Mouse (Mus musculus): ENCODE measurements at regions not wholly inside any gene's neighbourhood (a gene's known extent, or its start where the extent isn't known, plus 50 kb on each side); places are given as distances from the start of the nearest gene placed in this dataset.

DNA sequence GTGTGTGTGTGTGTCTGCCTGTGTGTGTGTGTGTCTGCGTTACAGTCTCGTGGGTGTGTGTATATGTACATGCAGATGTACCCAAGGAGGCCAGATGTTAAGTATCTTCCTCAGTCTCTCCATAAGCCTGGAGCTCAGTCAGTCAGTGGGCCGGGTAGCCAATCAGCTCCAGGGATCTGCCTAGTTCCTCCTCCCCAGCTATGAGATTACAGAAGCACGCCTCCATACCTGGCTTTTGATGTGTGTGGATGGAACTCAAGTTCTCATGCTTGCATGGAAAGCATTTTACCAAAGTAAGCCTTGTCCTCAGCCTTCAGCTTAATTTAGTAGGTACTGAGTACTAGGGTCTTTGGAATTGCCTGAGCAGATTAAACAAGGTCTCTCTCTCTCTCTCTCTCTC lies 91.0 kb upstream of the Cadm1 start:
- no peaks in the 10 kb centered on the region for H3K36me3 ChIP-seq (replicated peaks; ENCODE audit: low read length)
- H3K27me3 ChIP-seq (replicated peaks): no peaks in the 10 kb centered on the region
- TF ChIP-seq GATA1 (IDR thresholded peaks at IDR 0.05; ENCODE audit: borderline replicate concordance, low read length) (no peak), FLI1 (IDR thresholded peaks at IDR 0.05; ENCODE audit: low read length) (no peak)
- no peak overlapping the region for H3K4me3 ChIP-seq (replicated peaks)
- 0 out of 2 replicates have a peak, but pooled peaks cover 6% of the 10 kb centered on the region for H3K9me3 ChIP-seq
- no peaks in the 10 kb centered on the region for H3K4me1 ChIP-seq

GRCm38 (mm10) chr9:47439506-47439905 lies 90.5 kb upstream of the Cadm1 start:
- H3K27me3 ChIP-seq (replicated peaks): no peaks in the 10 kb centered on the region
- H3K9me3 ChIP-seq: 0 out of 2 replicates have a peak, but pooled peaks cover 6% of the 10 kb centered on the region
- no peak overlapping the region for H3K4me3 ChIP-seq (replicated peaks)
- H3K36me3 ChIP-seq (replicated peaks; ENCODE audit: low read length): no peaks in the 10 kb centered on the region
- H3K4me1 ChIP-seq: no peaks in the 10 kb centered on the region
- TF ChIP-seq GATA1 (IDR thresholded peaks at IDR 0.05; ENCODE audit: borderline replicate concordance, low read length): no peak
- TF ChIP-seq FLI1 (IDR thresholded peaks at IDR 0.05; ENCODE audit: low read length): no peak

DNA sequence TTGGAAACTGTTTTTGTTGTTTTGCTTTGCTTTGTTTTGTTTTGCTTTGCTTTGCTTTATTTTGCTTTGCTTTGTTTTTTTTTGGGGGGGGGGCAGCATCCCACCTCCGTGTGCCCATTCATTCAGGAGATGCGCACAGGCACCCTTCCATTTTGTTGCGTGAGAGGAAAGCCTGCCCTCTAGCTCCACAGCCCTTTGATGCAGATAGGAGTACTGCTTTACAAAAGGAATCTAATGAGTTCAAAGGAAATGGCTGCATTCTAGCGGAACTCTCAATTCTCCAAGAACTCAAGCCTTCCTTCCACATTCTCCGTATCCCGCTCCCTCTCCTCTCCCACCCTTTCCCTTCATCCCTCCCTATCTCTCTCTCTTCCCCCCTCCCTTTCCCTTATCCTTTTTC lies 89.8 kb upstream of the Cadm1 start:
- Histone ChIP-seq H3K36me3 (replicated peaks; ENCODE audit: low read length) (no peaks in the 10 kb centered on the region), H3K4me1 (no peaks in the 10 kb centered on the region), H3K9me3 (0 out of 2 replicates have a peak, but pooled peaks cover 6% of the 10 kb centered on the region), H3K27me3 (replicated peaks) (no peaks in the 10 kb centered on the region), H3K4me3 (replicated peaks) (no peak overlapping the region)
- TF ChIP-seq GATA1 (IDR thresholded peaks at IDR 0.05; ENCODE audit: borderline replicate concordance, low read length): no peak
- TF ChIP-seq FLI1 (IDR thresholded peaks at IDR 0.05; ENCODE audit: low read length): no peak

GRCm38 (mm10) chr9:47441155-47441554 lies 88.8 kb upstream of the Cadm1 start:
- no peak for TF ChIP-seq FLI1 (IDR thresholded peaks at IDR 0.05; ENCODE audit: low read length)
- H3K4me3 ChIP-seq (replicated peaks): no peak overlapping the region
- H3K36me3 ChIP-seq (replicated peaks; ENCODE audit: low read length): no peaks in the 10 kb centered on the region
- H3K27me3 ChIP-seq (replicated peaks): no peaks in the 10 kb centered on the region
- 0 out of 2 replicates have a peak, but pooled peaks cover 6% of the 10 kb centered on the region for H3K9me3 ChIP-seq
- H3K4me1 ChIP-seq: no peaks in the 10 kb centered on the region

DNA sequence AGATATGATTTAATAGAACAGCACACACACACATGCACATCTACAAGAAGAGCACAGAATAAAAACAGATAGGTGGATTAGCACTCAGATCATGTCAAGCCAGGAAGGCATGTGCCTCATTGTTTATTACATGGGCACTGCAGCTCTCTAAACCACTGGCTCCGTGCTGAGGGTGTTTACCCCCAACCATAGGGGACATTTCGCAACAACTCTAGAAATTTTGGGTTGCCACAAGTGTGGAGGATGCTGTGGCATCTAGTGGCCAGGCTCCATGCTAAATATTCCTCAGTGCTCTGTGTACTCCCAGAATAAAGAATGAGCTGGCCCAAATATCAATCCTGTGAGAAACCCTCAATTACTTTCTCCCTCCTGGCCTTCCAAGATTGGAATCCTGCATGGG lies 85.8 kb upstream of the Cadm1 start:
- H3K36me3 ChIP-seq (replicated peaks; ENCODE audit: low read length): no peaks in the 10 kb centered on the region
- no peaks in the 10 kb centered on the region for H3K27me3 ChIP-seq (replicated peaks)
- no peaks in the 10 kb centered on the region for H3K4me1 ChIP-seq
- H3K9me3 ChIP-seq: peaks cover 6% of the 10 kb centered on the region
- TF ChIP-seq GATA1 (IDR thresholded peaks at IDR 0.05; ENCODE audit: borderline replicate concordance, low read length) (no peak), FLI1 (IDR thresholded peaks at IDR 0.05; ENCODE audit: low read length) (no peak)
- H3K4me3 ChIP-seq (replicated peaks): no peak overlapping the region

GRCm38 (mm10) chr9:47444752-47445151 lies 85.2 kb upstream of the Cadm1 start:
- peaks cover 6% of the 10 kb centered on the region for H3K9me3 ChIP-seq
- H3K4me1 ChIP-seq: no peaks in the 10 kb centered on the region
- no peak for TF ChIP-seq FLI1 (IDR thresholded peaks at IDR 0.05; ENCODE audit: low read length)
- TF ChIP-seq GATA1 (IDR thresholded peaks at IDR 0.05; ENCODE audit: borderline replicate concordance, low read length): no peak

GRCm38 (mm10) chr9:47445332-47445731 lies 84.6 kb upstream of the Cadm1 start:
- H3K9me3 ChIP-seq: peaks cover 9% of the 10 kb centered on the region
- no peaks in the 10 kb centered on the region for H3K27me3 ChIP-seq (replicated peaks)
- no peaks in the 10 kb centered on the region for H3K4me1 ChIP-seq
- no peak overlapping the region for H3K4me3 ChIP-seq (replicated peaks)
- H3K36me3 ChIP-seq (replicated peaks; ENCODE audit: low read length): no peaks in the 10 kb centered on the region
- TF ChIP-seq GATA1 (IDR thresholded peaks at IDR 0.05; ENCODE audit: borderline replicate concordance, low read length) (no peak), FLI1 (IDR thresholded peaks at IDR 0.05; ENCODE audit: low read length) (no peak)

More at GRCm38 (mm10) chr9:47444752-47445151, 85.2 kb upstream of the Cadm1 start:
- no peak overlapping the region for H3K4me3 ChIP-seq (replicated peaks)
- H3K36me3 ChIP-seq (replicated peaks; ENCODE audit: low read length): no peaks in the 10 kb centered on the region
- no peaks in the 10 kb centered on the region for H3K27me3 ChIP-seq (replicated peaks)

GRCm38 (mm10) chr9:47452752-47453151 lies 77.2 kb upstream of the Cadm1 start:
- no peak for TF ChIP-seq GATA1 (IDR thresholded peaks at IDR 0.05; ENCODE audit: borderline replicate concordance, low read length)
- TF ChIP-seq FLI1 (IDR thresholded peaks at IDR 0.05; ENCODE audit: low read length): no peak
- Histone ChIP-seq H3K9me3 (peaks cover 7% of the 10 kb centered on the region), H3K4me1 (no peaks in the 10 kb centered on the region), H3K27me3 (replicated peaks) (no peaks in the 10 kb centered on the region), H3K36me3 (replicated peaks; ENCODE audit: low read length) (no peaks in the 10 kb centered on the region), H3K4me3 (replicated peaks) (no peak overlapping the region)

GRCm38 (mm10) chr9:47458721-47459418 lies 71.1 kb upstream of the Cadm1 start:
- Histone ChIP-seq H3K27me3 (replicated peaks) (no peaks in the 10 kb centered on the region), H3K4me1 (no peaks in the 10 kb centered on the region), H3K36me3 (replicated peaks; ENCODE audit: low read length) (no peaks in the 10 kb centered on the region), H3K9me3 (peaks cover 28% of the 10 kb centered on the region), H3K4me3 (replicated peaks) (no peak overlapping the region)
- no peak for TF ChIP-seq GATA1 (IDR thresholded peaks at IDR 0.05; ENCODE audit: borderline replicate concordance, low read length)
- no peak for TF ChIP-seq FLI1 (IDR thresholded peaks at IDR 0.05; ENCODE audit: low read length)

DNA sequence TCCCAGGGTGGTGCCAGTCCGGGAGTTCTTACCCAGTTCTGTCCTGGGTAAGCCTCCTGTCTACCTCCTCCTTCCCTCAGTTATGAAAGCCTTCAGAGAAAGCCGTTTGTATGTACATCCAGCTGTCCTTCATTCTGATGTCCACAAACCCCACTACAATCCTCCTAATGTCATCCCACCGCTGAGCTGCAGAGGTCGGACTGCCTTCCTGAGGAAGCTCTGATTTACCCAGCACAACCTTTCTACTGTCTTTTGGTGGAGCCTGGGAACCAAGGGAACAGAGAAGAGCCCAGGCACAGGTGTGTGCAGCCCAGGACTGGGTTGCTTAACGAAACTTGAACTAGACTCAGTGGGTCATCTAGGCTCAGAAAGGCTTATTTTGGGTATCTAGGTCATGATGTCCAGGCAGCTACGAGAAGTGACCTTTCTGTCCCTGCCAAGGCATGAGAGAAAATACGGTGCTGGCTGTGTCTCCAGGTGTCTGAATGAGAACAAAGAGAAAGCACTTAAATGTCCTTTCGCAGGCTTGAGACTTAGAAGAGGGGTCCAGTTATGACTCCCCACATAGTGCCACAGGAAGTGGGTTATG lies 70.4 kb upstream of the Cadm1 start:
- Histone ChIP-seq H3K27me3 (replicated peaks) (no peaks in the 10 kb centered on the region), H3K4me3 (replicated peaks) (no peak overlapping the region), H3K4me1 (no peaks in the 10 kb centered on the region), H3K9me3 (peaks cover 28% of the 10 kb centered on the region), H3K36me3 (replicated peaks; ENCODE audit: low read length) (no peaks in the 10 kb centered on the region)
- no peak for TF ChIP-seq GATA1 (IDR thresholded peaks at IDR 0.05; ENCODE audit: borderline replicate concordance, low read length)
- no peak for TF ChIP-seq FLI1 (IDR thresholded peaks at IDR 0.05; ENCODE audit: low read length)
